Mouse (Mus musculus) stomach, embryonic 14.5 days (tissue): ENCODE measurements around the gene Ermp1. TPM values are rescaled to one million over a fixed set of nuclear protein-coding genes. Genes with fewer than 3 reads are reported as not detected.

ENCODE experiments used
- ATAC-seq: fragments of 200-750 bp; cut with Nextera tagmentation; 2 replicates; pipeline ENCODE4 v1.8.0; 2017; ENCODE audit warnings: low read depth, moderate TSS enrichment; ENCODE audit not compliant: insufficient number of reproducible peaks, insufficient read depth, low FRiP score
- H3K27ac ChIP-seq: fragments of 300-500 bp; sonication (generic); 2 replicates; pipeline ENCODE4 v1.5.1; 2014; ENCODE audit warnings: mild to moderate bottlenecking, low read length, moderate library complexity, mixed read lengths
- H3K27me3 ChIP-seq: fragments of 300-500 bp; sonication (generic); 2 replicates; pipeline ENCODE4 v1.6.1; 2014; ENCODE audit warnings: low read length, control low read depth, mixed read lengths; ENCODE audit not compliant: control insufficient read depth, insufficient read depth
- H3K36me3 ChIP-seq: fragments of 300-500 bp; sonication (generic); 2 replicates; pipeline ENCODE4 v1.6.1; 2014; ENCODE audit warnings: mild to moderate bottlenecking, control low read depth, low read length, moderate library complexity, mixed read lengths; ENCODE audit not compliant: control insufficient read depth, insufficient read depth
- H3K4me1 ChIP-seq: fragments of 300-500 bp; sonication (generic); 2 replicates; pipeline ENCODE4 v1.6.1; 2014; ENCODE audit warnings: low read length, control low read depth, mixed read lengths; ENCODE audit not compliant: control insufficient read depth, insufficient read depth
- H3K4me2 ChIP-seq: fragments of 300-500 bp; sonication (generic); replicated peaks from 2 replicates; pipeline ENCODE4 v1.6.1; 2014; ENCODE audit warnings: low read depth, low read length, control low read depth
- H3K4me3 ChIP-seq: fragments of 300-500 bp; sonication (generic); 2 replicates; pipeline ENCODE4 v1.5.1; 2014; ENCODE audit warnings: low read depth, low read length, control low read depth
- H3K9ac ChIP-seq: fragments of 300-500 bp; sonication (generic); replicated peaks from 2 replicates; pipeline ENCODE4 v1.6.1; 2014; ENCODE audit warnings: low read depth, mild to moderate bottlenecking, control low read depth, low read length, moderate library complexity, mixed read lengths
- H3K9me3 ChIP-seq: fragments of 300-500 bp; sonication (generic); 2 replicates; pipeline ENCODE4 v1.6.1; 2016; ENCODE audit warnings: low read depth, low read length, control low read depth; ENCODE audit not compliant: control insufficient read depth
- WGBS: fragments of 180-500 bp; shearing (Covaris S2); extraction: QIAGEN DNeasy Blood & Tissue Kit; methylation state at CpG from one replicate; pipeline ENCODE4 v1.1.7; 2014; 5-methylcytosine and 5-hydroxymethylcytosine counted together
- polyA plus RNA-seq: library from polyadenylated mRNA; unstranded; fragments of >200 nt; fragmentation: Nextera tagmentation; extraction: Ambion mirVana; gene quantifications from 2 replicates; pipeline ENCODE4 v1.2.1, GENCODE M21; 2014

Ermp1 gene
- polyA plus RNA-seq, 1 experiment from 2014 or later = 11.6 TPM

GRCm38 (mm10) chr19:29678181-29678778, 30.1 kb upstream of the Ermp1 start:
- H3K36me3 ChIP-seq = no peaks in the 10 kb centered on the region
- H3K4me3 ChIP-seq = no peak overlapping the region
- no peak overlapping the region for H3K27ac ChIP-seq
- no peaks in the 10 kb centered on the region for H3K27me3 ChIP-seq
- H3K9me3 ChIP-seq = no peaks in the 10 kb centered on the region
- no peak for ATAC-seq
- H3K4me1 ChIP-seq = no peaks in the 10 kb centered on the region
- no peak overlapping the region for H3K9ac ChIP-seq
- no peak overlapping the region for H3K4me2 ChIP-seq
- 75% methylated on average over 6 of the region's 6 CpGs for WGBS

GRCm38 (mm10) chr19:29676479-29677193, 28.4 kb upstream of the Ermp1 start:
- Histone ChIP-seq H3K36me3 (no peaks in the 10 kb centered on the region), H3K27me3 (no peaks in the 10 kb centered on the region), H3K4me2 (no peak overlapping the region), H3K9ac (no peak overlapping the region), H3K4me1 (no peaks in the 10 kb centered on the region), H3K27ac (no peak overlapping the region), H3K4me3 (no peak overlapping the region), H3K9me3 (no peaks in the 10 kb centered on the region)
- WGBS = 86% methylated on average over 10 of the region's 10 CpGs
- no peak for ATAC-seq

DNA sequence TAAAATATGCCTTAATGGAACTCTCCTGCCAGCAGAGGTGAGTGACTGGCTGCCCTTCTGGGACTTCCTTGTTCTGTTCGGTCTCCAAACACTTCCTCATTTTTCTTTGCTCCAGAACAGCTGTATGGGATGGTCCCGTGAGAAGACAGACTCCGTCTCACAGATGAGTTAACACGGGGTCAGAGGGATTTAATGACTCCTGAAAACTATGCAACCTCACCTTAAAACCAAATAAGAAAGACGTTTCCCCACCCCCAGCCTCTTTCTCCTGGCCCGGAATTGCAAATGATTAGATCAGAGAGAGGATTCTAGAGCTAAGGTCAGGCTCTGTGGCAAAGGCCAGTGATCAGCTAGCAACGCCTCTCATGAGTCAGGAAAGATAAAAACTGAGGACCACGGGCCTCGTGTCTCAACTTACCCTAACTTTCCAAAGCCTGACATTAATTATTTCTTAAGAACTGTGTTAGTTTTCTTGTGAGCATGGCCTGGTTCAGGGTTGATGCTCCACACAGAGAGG, 27.4 kb upstream of the Ermp1 start:
- no peak for ATAC-seq
- H3K4me3 ChIP-seq = no peak overlapping the region
- H3K27ac ChIP-seq = no peak overlapping the region
- no peak overlapping the region for H3K4me2 ChIP-seq
- no peaks in the 10 kb centered on the region for H3K4me1 ChIP-seq
- no peaks in the 10 kb centered on the region for H3K9me3 ChIP-seq
- no peaks in the 10 kb centered on the region for H3K27me3 ChIP-seq
- 37% methylated on average over 9 of the region's 9 CpGs for WGBS
- no peaks in the 10 kb centered on the region for H3K36me3 ChIP-seq
- no peak overlapping the region for H3K9ac ChIP-seq

DNA sequence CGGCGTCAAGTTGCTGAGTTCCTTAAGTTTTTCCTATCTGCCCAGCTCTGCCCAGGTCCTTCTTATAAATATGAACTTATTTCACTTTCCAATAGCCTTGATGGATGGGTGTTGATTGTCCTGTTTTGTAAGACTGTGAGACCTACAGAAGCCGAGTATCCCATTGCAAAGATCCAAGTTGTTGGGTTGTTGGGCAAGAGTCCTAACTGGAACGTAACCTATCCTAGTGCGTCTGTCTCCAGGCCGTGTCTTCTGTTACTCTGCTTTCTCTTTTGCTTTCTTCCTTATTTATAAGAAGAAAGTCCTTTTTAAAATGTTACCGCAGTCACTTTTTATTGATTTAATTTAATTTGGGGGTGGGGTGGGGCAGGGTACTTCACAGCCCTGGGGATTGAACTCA, 26.7 kb upstream of the Ermp1 start:
- 93% methylated on average over 7 of the region's 7 CpGs for WGBS
- Histone ChIP-seq H3K4me3 (no peak overlapping the region), H3K27me3 (no peaks in the 10 kb centered on the region), H3K9me3 (no peaks in the 10 kb centered on the region), H3K36me3 (no peaks in the 10 kb centered on the region), H3K27ac (no peak overlapping the region), H3K4me1 (no peaks in the 10 kb centered on the region), H3K9ac (no peak overlapping the region), H3K4me2 (no peak overlapping the region)
- ATAC-seq = no peak

DNA sequence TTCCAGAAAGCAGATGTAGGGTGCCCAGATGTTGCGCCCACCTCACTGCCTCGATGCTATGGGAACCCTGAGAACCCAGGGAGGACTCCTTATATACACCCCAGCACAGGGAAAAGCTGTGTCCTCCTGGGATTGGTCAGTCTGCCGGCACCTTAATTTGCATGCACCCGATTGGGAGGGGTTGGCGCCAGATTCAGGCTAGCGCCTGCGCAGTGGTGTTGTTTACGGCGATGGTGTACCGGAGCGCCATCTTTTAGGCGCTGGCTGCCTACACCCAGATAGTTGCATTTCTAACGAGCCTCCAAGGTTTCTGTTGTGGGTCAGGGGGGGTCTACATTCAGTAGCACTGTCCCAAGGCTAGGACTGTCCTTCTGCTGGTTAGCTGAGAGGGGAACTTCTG, 24.4 kb upstream of the Ermp1 start:
- no peak overlapping the region for H3K4me3 ChIP-seq
- no peaks in the 10 kb centered on the region for H3K27me3 ChIP-seq
- H3K4me1 ChIP-seq = no peaks in the 10 kb centered on the region
- 95% methylated on average over 13 of the region's 13 CpGs for WGBS
- no peak overlapping the region for H3K9ac ChIP-seq
- H3K27ac ChIP-seq = no peak overlapping the region
- no peak overlapping the region for H3K4me2 ChIP-seq
- H3K9me3 ChIP-seq = no peaks in the 10 kb centered on the region
- no peak for ATAC-seq
- H3K36me3 ChIP-seq = no peaks in the 10 kb centered on the region

- H3K9ac ChIP-seq = no peak overlapping the region
- H3K36me3 ChIP-seq = no peaks in the 10 kb centered on the region
- no peak overlapping the region for H3K27ac ChIP-seq
- ATAC-seq = no peak
- H3K4me1 ChIP-seq = no peaks in the 10 kb centered on the region
- H3K4me3 ChIP-seq = no peak overlapping the region
- 92% methylated on average over 2 of the region's 2 CpGs for WGBS
- no peak overlapping the region for H3K4me2 ChIP-seq
- H3K9me3 ChIP-seq = no peaks in the 10 kb centered on the region
- no peaks in the 10 kb centered on the region for H3K27me3 ChIP-seq
These were observed 22.9 kb upstream of the Ermp1 start for GRCm38 (mm10) chr19:29671160-29671559.

GRCm38 (mm10) chr19:29670247-29670646, 22.0 kb upstream of the Ermp1 start:
- H3K4me2 ChIP-seq = no peak overlapping the region
- H3K27ac ChIP-seq = no peak overlapping the region
- H3K4me3 ChIP-seq = no peak overlapping the region
- no peak for ATAC-seq
- H3K9ac ChIP-seq = no peak overlapping the region
- H3K27me3 ChIP-seq = no peaks in the 10 kb centered on the region
- no peaks in the 10 kb centered on the region for H3K9me3 ChIP-seq
- no peaks in the 10 kb centered on the region for H3K36me3 ChIP-seq
- no peaks in the 10 kb centered on the region for H3K4me1 ChIP-seq
- WGBS = 88% methylated on average over 6 of the region's 6 CpGs

DNA sequence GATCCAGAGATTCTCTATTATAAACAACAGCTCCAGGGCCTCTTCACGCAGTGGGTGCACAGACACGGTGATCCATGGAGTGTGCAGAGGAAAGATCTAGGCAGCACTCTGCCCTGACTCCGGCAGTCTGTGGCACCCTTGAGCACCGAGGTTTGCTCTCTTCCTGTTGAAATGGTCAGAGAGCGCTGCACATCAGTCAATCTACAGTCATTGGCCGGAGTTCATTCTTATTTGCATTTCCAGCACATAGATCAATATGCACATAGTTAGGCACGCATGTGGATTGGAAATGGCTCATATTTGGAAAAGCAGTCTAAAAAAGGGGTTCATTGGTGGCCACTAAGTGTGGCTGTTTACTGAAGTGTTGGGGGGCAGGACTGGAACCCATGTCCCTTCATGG, 19.9 kb upstream of the Ermp1 start:
- Histone ChIP-seq H3K27ac (no peak overlapping the region), H3K36me3 (no peaks in the 10 kb centered on the region), H3K4me2 (no peak overlapping the region), H3K9me3 (no peaks in the 10 kb centered on the region), H3K4me1 (no peaks in the 10 kb centered on the region), H3K27me3 (no peaks in the 10 kb centered on the region), H3K4me3 (no peak overlapping the region), H3K9ac (no peak overlapping the region)
- WGBS = 79% methylated on average over 7 of the region's 7 CpGs
- no peak for ATAC-seq
